Mouse (Mus musculus) embryonic facial prominence, embryonic 10.5 days (tissue): ENCODE results near the gene Grb7. TPM values are rescaled to one million over a fixed set of nuclear protein-coding genes. Genes with fewer than 3 reads are reported as not detected.

ENCODE experiments used
- DNase-seq: peaks from one replicate; pipeline ENCODE4 v3.0.0-alpha.2; 2017; ENCODE audit warnings: low spot score
- H3K27ac ChIP-seq: fragments of 300-500 bp; sonication (generic); replicated peaks from 2 replicates; pipeline ENCODE4 v1.5.1; 2016; ENCODE audit warnings: mild to moderate bottlenecking
- H3K27me3 ChIP-seq: fragments of 300-500 bp; sonication (generic); replicated peaks from 2 replicates; pipeline ENCODE4 v1.6.1; 2016; ENCODE audit warnings: low read depth, mild to moderate bottlenecking; ENCODE audit not compliant: poor library complexity, severe bottlenecking
- H3K36me3 ChIP-seq: fragments of 300-500 bp; sonication (generic); replicated peaks from 2 replicates; pipeline ENCODE4 v1.6.1; 2016; ENCODE audit warnings: mild to moderate bottlenecking, moderate library complexity
- H3K4me1 ChIP-seq: fragments of 300-500 bp; sonication (generic); 2 replicates; pipeline ENCODE4 v1.6.1; 2016
- H3K4me3 ChIP-seq: fragments of 300-500 bp; sonication (generic); 2 replicates; pipeline ENCODE4 v1.5.1; 2016; ENCODE audit warnings: mild to moderate bottlenecking, moderate library complexity
- H3K9me3 ChIP-seq: fragments of 300-500 bp; sonication (generic); 2 replicates; pipeline ENCODE4 v1.6.1; 2016; ENCODE audit warnings: mild to moderate bottlenecking
- WGBS: fragments of 180-500 bp; shearing (Covaris S2); methylation state at CpG from one replicate; pipeline ENCODE4 v1.1.7; 2016; 5-methylcytosine and 5-hydroxymethylcytosine counted together
- polyA plus RNA-seq: library from polyadenylated mRNA; unstranded; fragments of >200 nt; fragmentation: Nextera tagmentation; extraction: Ambion mirVana; gene quantifications from 2 replicates; pipeline ENCODE4 v1.2.1, GENCODE M21; 2016

Gene Grb7
- polyA plus RNA-seq, 1 experiment from 2014 or later: 11.9 TPM

DNA sequence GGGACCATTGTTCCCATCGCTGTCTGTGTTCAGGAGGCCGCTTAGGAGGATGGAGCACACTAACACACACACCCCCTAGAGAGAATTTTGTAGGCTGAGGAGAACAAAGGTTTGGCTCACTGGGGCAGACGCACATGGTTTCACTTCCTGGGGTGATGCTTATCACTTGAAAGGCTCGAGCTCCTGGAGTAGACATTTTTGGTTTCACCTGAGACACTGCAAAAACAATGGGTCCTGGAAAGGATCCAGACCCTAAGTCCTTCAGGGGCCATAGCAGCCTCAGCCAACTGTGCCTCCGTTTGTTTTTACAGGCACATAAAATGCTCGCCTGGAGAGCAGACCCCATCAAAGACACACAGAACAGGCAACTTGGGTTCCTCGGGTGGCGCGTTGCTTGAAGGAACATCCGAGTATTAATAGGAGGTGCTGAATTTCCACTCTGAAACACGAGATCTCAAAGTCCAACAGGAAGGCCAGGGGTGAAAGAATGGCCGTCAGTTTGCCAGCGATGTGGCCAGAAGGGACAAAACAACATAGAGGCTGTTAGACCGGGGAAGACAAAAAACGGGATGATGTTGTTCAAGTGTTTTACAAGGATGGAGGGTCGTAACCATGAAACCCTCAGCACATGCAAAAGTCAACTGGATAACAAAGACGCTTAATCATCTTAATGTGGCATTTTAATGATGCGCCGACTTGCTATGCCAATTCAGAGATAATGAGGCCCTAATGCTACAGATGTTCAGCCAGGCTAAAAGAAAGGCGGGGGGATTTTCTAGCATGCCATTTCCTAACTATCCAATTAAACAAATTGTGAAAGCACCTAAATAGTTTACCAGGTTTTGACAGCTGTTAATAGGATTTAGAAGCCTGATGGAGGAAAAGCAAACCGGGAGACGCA lies 51.4 kb downstream of the Grb7 start:
- no peaks in the 10 kb centered on the region for H3K9me3 ChIP-seq
- peak; percentile 33 for DNase-seq
- H3K27ac ChIP-seq: peak overlapping the region; percentile 67
- H3K36me3 ChIP-seq: no peaks in the 10 kb centered on the region
- H3K27me3 ChIP-seq: peaks cover 27% of the 10 kb centered on the region
- WGBS: 40% methylated on average over 22 of the region's 22 CpGs
- H3K4me3 ChIP-seq: 0 out of 2 replicates have a peak overlapping the region, but pooled peaks have one; percentile 18
- H3K4me1 ChIP-seq: peaks cover 23% of the 10 kb centered on the region

DNA sequence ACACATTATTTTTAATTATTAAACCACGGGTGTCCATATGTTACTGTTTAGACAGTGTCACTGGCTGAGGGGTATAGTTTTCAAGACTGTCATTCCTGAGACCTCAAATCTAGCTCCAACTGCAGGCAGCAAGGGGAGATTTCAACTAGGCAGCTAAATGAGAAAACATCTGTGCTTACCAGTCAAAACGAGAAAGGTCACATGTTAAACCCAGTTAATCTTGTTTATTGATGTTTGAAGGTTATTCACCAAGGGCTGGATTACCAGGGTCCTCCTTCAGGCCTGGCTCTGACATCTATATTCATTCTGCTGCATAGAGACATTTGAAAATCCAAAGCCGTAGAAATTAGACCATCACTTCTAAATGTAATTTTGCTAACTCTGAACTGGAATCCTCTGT lies 58.7 kb downstream of the Grb7 start:
- DNase-seq: no peak
- Histone ChIP-seq H3K4me3 (no peak overlapping the region), H3K4me1 (0 out of 2 replicates have a peak, but pooled peaks cover 3% of the 10 kb centered on the region), H3K36me3 (no peaks in the 10 kb centered on the region), H3K9me3 (no peaks in the 10 kb centered on the region), H3K27ac (no peak overlapping the region), H3K27me3 (peaks cover 7% of the 10 kb centered on the region; the same call in 1 of the 2 replicates)
- WGBS: 62% methylated on average over 3 of the region's 3 CpGs

Other genes with a start within 250 kb of the Grb7 start
- gene Cdk12, start 243.3 kb upstream of the Grb7 start, polyA plus RNA-seq: 12.7 and 13.0 TPM in 2 replicates
- gene Neurod2, start 116.7 kb upstream of the Grb7 start, polyA plus RNA-seq: 0.08 TPM in 1 of 2 replicates, not detected in the other
- 0.26 and 0.30 TPM in 2 replicates for gene Ppp1r1b, start 98.0 kb upstream of the Grb7 start, polyA plus RNA-seq
- 40.8 and 41.7 TPM in 2 replicates for gene Stard3, start 88.0 kb upstream of the Grb7 start, polyA plus RNA-seq
- not detected in 2 replicates for gene Tcap, start 62.6 kb upstream of the Grb7 start, polyA plus RNA-seq
- 0.17 and 0.30 TPM in 2 replicates for gene Pnmt, start 59.9 kb upstream of the Grb7 start, polyA plus RNA-seq
- gene Pgap3, start 45.9 kb upstream of the Grb7 start, polyA plus RNA-seq: 9.6 TPM in 2 replicates
- 27.5 and 29.5 TPM in 2 replicates for gene Erbb2, start 33.9 kb upstream of the Grb7 start, polyA plus RNA-seq
- 83.5 and 85.9 TPM in 2 replicates for gene Mien1, start 7.4 kb upstream of the Grb7 start, polyA plus RNA-seq
- 0.05 and 0.13 TPM in 2 replicates for gene Ikzf3, start 99.6 kb downstream of the Grb7 start, polyA plus RNA-seq
- 0.20 and 0.47 TPM in 2 replicates for gene Zpbp2, start 104.7 kb downstream of the Grb7 start, polyA plus RNA-seq
- gene Ormdl3, start 141.0 kb downstream of the Grb7 start, polyA plus RNA-seq: 56.7 and 57.7 TPM in 2 replicates
- gene Lrrc3c, start 151.9 kb downstream of the Grb7 start, polyA plus RNA-seq: not detected in 2 replicates
- 1.3 and 2.0 TPM in 2 replicates for gene Gm12355, start 179.3 kb downstream of the Grb7 start, polyA plus RNA-seq
- not detected in 2 replicates for gene Gsdma3, start 180.0 kb downstream of the Grb7 start, polyA plus RNA-seq
- gene Gsdma2, start 200.4 kb downstream of the Grb7 start, polyA plus RNA-seq: not detected in 2 replicates
- not detected in 2 replicates for gene Gsdma, start 218.0 kb downstream of the Grb7 start, polyA plus RNA-seq
- gene Psmd3, start 236.2 kb downstream of the Grb7 start, polyA plus RNA-seq: 249 and 262 TPM in 2 replicates